Mouse (Mus musculus) adrenal gland, adult 10 weeks (tissue): ENCODE measurements around the gene Fbxw22. TPM values are rescaled to one million over a fixed set of nuclear protein-coding genes. Genes with fewer than 3 reads are reported as not detected.

Experiments used
- polyA plus RNA-seq: library from polyadenylated mRNA; stranded (reverse); fragments of 350-450 nt; fragmentation: Illumina TruSeq; extraction: RNeasy Lipid Tissue Mini Kit (QIAGEN cat#74804); gene quantifications from one replicate; pipeline ENCODE4 v1.2.3, GENCODE M21; 2014; ENCODE audit warnings: low read depth, low replicate concordance

The Fbxw22 gene
- polyA plus RNA-seq: not detected

DNA sequence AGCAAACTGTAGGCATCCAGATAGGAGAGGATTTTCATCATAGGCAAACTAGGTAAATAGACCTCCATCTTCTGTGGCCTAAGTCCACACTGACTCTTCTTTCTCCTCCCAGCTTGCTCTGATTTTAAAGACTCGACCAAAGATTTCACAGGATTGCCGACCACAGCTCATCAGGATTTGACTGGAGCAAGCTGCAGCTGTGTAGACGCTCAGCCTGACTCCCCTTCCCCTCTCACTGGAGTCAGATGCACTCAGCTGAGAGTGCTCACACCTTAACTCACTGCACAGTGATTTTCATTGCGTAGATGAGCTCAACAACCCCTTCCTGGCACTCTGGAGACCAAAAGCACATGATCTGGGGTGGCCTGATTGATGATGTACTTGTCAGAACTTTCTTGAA, at the start of gene Fbxw22:
Gene Fbxw22, minus strand, starts transcription at position 101 of the 400 bp plus-strand sequence.

DNA sequence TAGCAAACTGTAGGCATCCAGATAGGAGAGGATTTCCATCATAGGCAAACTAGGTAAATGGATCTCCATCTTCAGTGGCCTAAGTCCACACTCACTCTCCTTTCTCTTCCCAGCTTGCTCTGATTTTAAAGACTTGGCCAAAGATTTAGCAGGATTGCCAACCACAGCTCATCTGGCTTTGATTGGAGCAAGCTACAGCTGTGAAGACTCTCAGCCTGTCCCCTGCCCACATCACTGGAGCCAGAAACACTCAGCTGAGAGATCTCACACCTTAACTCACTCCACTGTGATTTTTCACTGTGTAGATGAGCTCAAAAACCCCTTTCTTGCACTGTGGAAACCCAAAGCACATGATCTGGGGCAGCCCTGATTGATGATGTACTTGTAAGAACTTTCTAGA, 44.9 kb upstream of the Fbxw22 start, which contains the start of gene Fbxw16:
Gene Fbxw16, minus strand, starts transcription at position 101 of the 400 bp plus-strand sequence.

DNA sequence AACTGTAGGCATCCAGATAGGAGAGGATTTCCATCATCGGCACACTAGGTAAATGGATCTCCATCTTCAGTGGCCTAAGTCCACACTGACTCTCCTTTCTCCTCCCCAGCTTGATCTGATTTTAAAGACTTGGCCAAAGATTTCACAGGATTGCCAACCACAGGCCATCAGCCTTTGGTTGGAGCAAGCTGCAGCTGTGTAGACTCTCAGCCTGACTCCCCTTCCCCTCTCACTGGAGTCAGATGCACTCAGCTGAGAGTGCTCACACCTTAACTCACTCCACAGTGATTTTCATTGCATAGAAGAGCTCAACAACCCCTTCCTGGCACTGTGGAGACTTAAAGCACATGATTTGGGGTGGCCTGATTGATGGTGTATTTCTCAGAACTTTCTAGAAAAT, 64.5 kb downstream of the Fbxw22 start, which contains the start of gene Fbxw28:
Gene Fbxw28, minus strand, starts transcription at position 101 of the 400 bp plus-strand sequence.

Other genes starting within 250 kb of the Fbxw22 start
- not detected for gene Fbxw21, start 242.3 kb downstream of the Fbxw22 start, polyA plus RNA-seq
- gene Fbxw13, start 208.3 kb downstream of the Fbxw22 start, polyA plus RNA-seq: not detected
- gene Fbxw20, start 169.5 kb downstream of the Fbxw22 start, polyA plus RNA-seq: not detected
- gene Fbxw14, start 116.6 kb downstream of the Fbxw22 start, polyA plus RNA-seq: not detected
- not detected for gene Fbxw28, start 64.6 kb downstream of the Fbxw22 start, polyA plus RNA-seq
- not detected for gene Fbxw16, start 44.8 kb upstream of the Fbxw22 start, polyA plus RNA-seq
- gene Fbxw19, start 91.6 kb upstream of the Fbxw22 start, polyA plus RNA-seq: not detected
- not detected for gene Fbxw15, start 164.0 kb upstream of the Fbxw22 start, polyA plus RNA-seq
- gene Fbxw24, start 221.8 kb upstream of the Fbxw22 start, polyA plus RNA-seq: not detected